Mouse (Mus musculus) midbrain, embryonic 12.5 days (tissue): ENCODE measurements at regions not wholly inside any gene's neighbourhood (a gene's known extent, or its start where the extent isn't known, plus 50 kb on each side); places are given as distances from the start of the nearest gene placed in this dataset.
"Not testable (repeated sequence)": the region's sequence is repeated elsewhere in the genome, so short reads cannot be mapped to it uniquely, and the experiment has no call there.

Experiments
- ATAC-seq: fragments of 200-750 bp; cut with Nextera tagmentation; 2 replicates; pipeline ENCODE4 v1.8.0; 2017; ENCODE audit warnings: low read depth, moderate TSS enrichment, moderate library complexity; ENCODE audit not compliant: low FRiP score
- H3K27ac ChIP-seq: fragments of 300-500 bp; sonication (generic); replicated peaks from 2 replicates; pipeline ENCODE4 v1.5.1; 2016; ENCODE audit warnings: mild to moderate bottlenecking
- H3K27me3 ChIP-seq: fragments of 300-500 bp; sonication (generic); 2 replicates; pipeline ENCODE4 v1.6.1; 2016; ENCODE audit warnings: mild to moderate bottlenecking
- H3K36me3 ChIP-seq: fragments of 300-500 bp; sonication (generic); 2 replicates; pipeline ENCODE4 v1.6.1; 2016
- H3K4me1 ChIP-seq: fragments of 300-500 bp; sonication (generic); 2 replicates; pipeline ENCODE4 v1.6.1; 2016
- H3K4me2 ChIP-seq: fragments of 300-500 bp; sonication (generic); replicated peaks from 2 replicates; pipeline ENCODE4 v1.6.1; 2016; ENCODE audit warnings: mild to moderate bottlenecking, moderate library complexity
- H3K4me3 ChIP-seq: fragments of 300-500 bp; sonication (generic); 2 replicates; pipeline ENCODE4 v1.5.1; 2016; ENCODE audit warnings: mild to moderate bottlenecking
- H3K9ac ChIP-seq: fragments of 300-500 bp; sonication (generic); replicated peaks from 2 replicates; pipeline ENCODE4 v1.6.1; 2016; ENCODE audit warnings: mild to moderate bottlenecking, moderate library complexity
- H3K9me3 ChIP-seq: fragments of 300-500 bp; sonication (generic); 2 replicates; pipeline ENCODE4 v1.6.1; 2016; ENCODE audit warnings: mild to moderate bottlenecking
- whole genome bisulfite sequencing: fragments of 180-500 bp; shearing (Covaris S2); methylation state at CpG from one replicate; pipeline ENCODE4 v1.1.7; 2016; 5-methylcytosine and 5-hydroxymethylcytosine counted together

GRCm38 (mm10) chr9:30597092-30597491, 170.2 kb downstream of the Snx19 start:
- H3K27me3 ChIP-seq, H3K9me3 ChIP-seq, ATAC-seq, H3K4me1 ChIP-seq, H3K4me2 ChIP-seq, H3K36me3 ChIP-seq, H3K9ac ChIP-seq, H3K27ac ChIP-seq, H3K4me3 ChIP-seq: not testable (repeated sequence)
- 81% methylated on average over 6 of the region's 6 CpGs for WGBS

DNA sequence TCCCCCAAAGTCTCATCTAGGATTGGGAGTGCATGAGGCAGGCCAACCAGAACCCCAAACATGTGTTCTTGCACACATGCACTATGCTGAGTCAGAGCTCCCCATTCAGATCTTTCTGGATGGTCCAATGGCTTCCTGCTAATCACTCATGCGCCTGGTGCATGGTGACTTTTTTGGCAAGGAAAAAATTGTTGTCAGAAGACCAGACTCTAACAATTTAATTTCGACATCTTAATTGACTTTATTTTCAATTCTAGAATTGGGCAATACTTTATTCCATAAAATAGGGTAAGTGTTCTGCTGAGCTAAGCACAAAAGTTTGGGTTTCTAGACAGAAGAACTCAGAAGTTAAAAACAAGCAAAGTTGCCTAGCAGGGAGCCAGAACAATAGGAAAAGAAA, 165.7 kb downstream of the Snx19 start:
- Histone ChIP-seq H3K27ac (no peak overlapping the region), H3K36me3 (no peaks in the 10 kb centered on the region), H3K4me3 (no peak overlapping the region), H3K4me2 (no peak overlapping the region), H3K4me1 (peaks cover 3% of the 10 kb centered on the region; the same call in 1 of the 2 replicates), H3K27me3 (no peaks in the 10 kb centered on the region), H3K9ac (no peak overlapping the region), H3K9me3 (no peaks in the 10 kb centered on the region)
- no peak for ATAC-seq
- 81% methylated on average over 2 of the region's 2 CpGs for WGBS

GRCm38 (mm10) chr9:30591246-30591645, 164.3 kb downstream of the Snx19 start:
- H3K36me3 ChIP-seq: no peaks in the 10 kb centered on the region
- no peak overlapping the region for H3K27ac ChIP-seq
- H3K4me2 ChIP-seq: no peak overlapping the region
- no peak for ATAC-seq
- WGBS: 91% methylated on average over 5 of the region's 5 CpGs
- peaks cover 3% of the 10 kb centered on the region; the same call in 1 of the 2 replicates for H3K4me1 ChIP-seq
- no peaks in the 10 kb centered on the region for H3K9me3 ChIP-seq
- no peak overlapping the region for H3K4me3 ChIP-seq
- no peak overlapping the region for H3K9ac ChIP-seq
- no peaks in the 10 kb centered on the region for H3K27me3 ChIP-seq

GRCm38 (mm10) chr9:30590661-30591179, 163.8 kb downstream of the Snx19 start:
- 51% methylated on average over 6 of the region's 6 CpGs for WGBS
- H3K27me3 ChIP-seq: no peaks in the 10 kb centered on the region
- H3K9me3 ChIP-seq: no peaks in the 10 kb centered on the region
- H3K9ac ChIP-seq: no peak overlapping the region
- H3K4me1 ChIP-seq: peaks cover 3% of the 10 kb centered on the region; the same call in 1 of the 2 replicates
- no peak overlapping the region for H3K27ac ChIP-seq
- no peak overlapping the region for H3K4me3 ChIP-seq
- ATAC-seq: no peak
- H3K36me3 ChIP-seq: no peaks in the 10 kb centered on the region
- H3K4me2 ChIP-seq: no peak overlapping the region

- H3K4me3 ChIP-seq: no peak overlapping the region
- no peak overlapping the region for H3K27ac ChIP-seq
- 92% methylated on average over 9 of the region's 9 CpGs for WGBS
- no peaks in the 10 kb centered on the region for H3K4me1 ChIP-seq
- no peak overlapping the region for H3K4me2 ChIP-seq
- no peaks in the 10 kb centered on the region for H3K27me3 ChIP-seq
- no peak for ATAC-seq
- H3K9me3 ChIP-seq: no peaks in the 10 kb centered on the region
- H3K9ac ChIP-seq: no peak overlapping the region
- H3K36me3 ChIP-seq: no peaks in the 10 kb centered on the region
These were observed 154.4 kb downstream of the Snx19 start for GRCm38 (mm10) chr9:30581271-30581821.

DNA sequence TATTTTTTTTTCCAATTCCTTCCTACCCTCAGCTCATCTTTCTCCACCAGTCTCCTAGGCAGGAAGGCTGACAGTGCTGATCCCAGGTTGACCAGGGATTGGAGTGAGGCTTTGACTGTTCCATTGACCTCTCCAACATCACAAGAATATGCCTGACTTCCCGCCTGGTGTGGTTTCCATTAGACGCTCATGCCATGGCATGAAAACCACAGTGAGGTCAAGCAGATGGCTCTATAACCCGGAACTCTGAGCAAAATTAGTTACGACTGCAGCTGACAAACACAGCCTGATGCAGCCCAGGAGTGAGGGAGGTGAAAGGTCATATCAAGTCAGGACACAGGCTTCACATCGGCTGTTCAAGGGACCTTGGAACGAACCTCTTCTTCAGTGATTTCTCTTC, 153.6 kb downstream of the Snx19 start:
- Histone ChIP-seq H3K4me1 (no peaks in the 10 kb centered on the region), H3K27ac (no peak overlapping the region), H3K9ac (no peak overlapping the region), H3K9me3 (no peaks in the 10 kb centered on the region), H3K36me3 (no peaks in the 10 kb centered on the region), H3K4me3 (no peak overlapping the region), H3K27me3 (no peaks in the 10 kb centered on the region), H3K4me2 (no peak overlapping the region)
- 75% methylated on average over 6 of the region's 6 CpGs for WGBS
- no peak for ATAC-seq

- Histone ChIP-seq H3K4me2 (no peak overlapping the region), H3K4me3 (no peak overlapping the region), H3K9me3 (no peaks in the 10 kb centered on the region), H3K9ac (no peak overlapping the region), H3K4me1 (peaks cover 6% of the 10 kb centered on the region; the same call in 1 of the 2 replicates), H3K27me3 (no peaks in the 10 kb centered on the region), H3K27ac (no peak overlapping the region), H3K36me3 (no peaks in the 10 kb centered on the region)
- 87% methylated on average over 3 of the region's 3 CpGs for WGBS
- no peak for ATAC-seq
These were observed 151.3 kb downstream of the Snx19 start for GRCm38 (mm10) chr9:30578213-30578612.

- no peaks in the 10 kb centered on the region for H3K9me3 ChIP-seq
- 0 out of 2 replicates have a peak, but pooled peaks cover 3% of the 10 kb centered on the region for H3K27me3 ChIP-seq
- no peaks in the 10 kb centered on the region for H3K36me3 ChIP-seq
- no peak overlapping the region for H3K4me3 ChIP-seq
- no peak for ATAC-seq
- 87% methylated on average over 4 of the region's 4 CpGs for WGBS
- H3K9ac ChIP-seq: no peak overlapping the region
- no peak overlapping the region for H3K27ac ChIP-seq
- H3K4me2 ChIP-seq: no peak overlapping the region
- peaks cover 8% of the 10 kb centered on the region; the same call in 1 of the 2 replicates for H3K4me1 ChIP-seq
These were observed 150.3 kb downstream of the Snx19 start for GRCm38 (mm10) chr9:30577243-30577642.

DNA sequence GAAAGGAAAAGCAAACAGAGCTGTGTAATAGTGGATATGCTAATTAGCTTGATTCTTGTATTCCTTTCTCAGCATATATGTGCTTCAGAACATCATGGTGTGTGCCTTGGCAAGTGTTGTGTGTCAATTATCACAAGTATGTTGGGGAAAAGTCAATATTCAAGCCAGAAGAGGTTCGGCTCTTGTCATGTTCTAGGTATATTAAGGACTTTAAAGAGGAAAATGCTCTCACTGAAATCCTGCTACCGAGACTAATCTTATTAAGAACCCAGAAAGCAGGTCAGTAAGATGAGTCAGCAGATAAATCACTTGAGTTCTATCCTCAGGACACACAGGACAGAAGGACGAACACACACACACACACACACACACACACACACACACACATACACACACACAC, 148.6 kb downstream of the Snx19 start:
- Histone ChIP-seq H3K4me2 (no peak overlapping the region), H3K4me3 (no peak overlapping the region), H3K27ac (no peak overlapping the region), H3K27me3 (0 out of 2 replicates have a peak, but pooled peaks cover 3% of the 10 kb centered on the region), H3K36me3 (no peaks in the 10 kb centered on the region), H3K9ac (no peak overlapping the region), H3K9me3 (no peaks in the 10 kb centered on the region), H3K4me1 (peaks cover 15% of the 10 kb centered on the region; the same call in 1 of the 2 replicates)
- ATAC-seq: no peak
- WGBS: 45% methylated on average over 3 of the region's 3 CpGs

DNA sequence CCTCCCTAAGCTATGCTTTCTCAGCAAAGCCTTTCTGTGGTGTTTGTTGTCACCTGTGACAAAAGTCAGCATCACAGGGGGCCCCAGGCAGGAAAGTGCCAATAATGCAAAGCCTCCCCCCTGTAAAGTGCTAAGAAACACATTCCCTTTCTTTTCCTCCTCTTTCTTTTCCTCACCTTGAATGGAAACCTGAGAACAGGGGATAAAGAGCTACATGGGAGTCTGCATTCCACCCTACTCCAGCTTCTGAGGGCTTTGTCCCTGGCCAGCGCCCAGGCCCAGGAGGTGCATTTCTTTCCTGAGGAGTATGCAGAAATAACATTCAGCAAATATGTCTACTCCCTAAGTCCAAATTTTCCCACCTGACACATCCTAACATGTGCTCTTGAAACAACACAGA, 146.4 kb downstream of the Snx19 start:
- WGBS: 10% methylated on average over 1 of the region's 1 CpGs

DNA sequence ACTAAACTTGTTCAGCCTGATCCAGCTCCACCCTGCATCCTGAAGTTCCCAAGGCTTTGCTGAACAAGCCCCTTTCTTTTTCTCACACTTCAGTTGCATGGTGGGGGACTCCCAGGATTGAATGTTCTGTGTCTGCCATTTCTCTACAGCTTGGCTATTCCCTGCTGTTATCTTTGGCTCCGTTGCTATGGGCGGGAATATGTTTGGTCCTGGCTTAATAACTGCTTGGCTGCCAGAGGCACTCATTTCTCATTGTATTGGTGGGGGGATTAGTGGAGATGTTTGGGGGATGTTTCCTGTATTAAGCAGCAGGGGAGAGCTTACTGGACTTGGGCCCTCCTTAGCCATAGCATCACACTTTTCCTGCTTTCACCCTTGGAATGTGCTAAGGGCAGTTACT, 144.1 kb downstream of the Snx19 start:
- no peak for ATAC-seq
- Histone ChIP-seq H3K9ac (no peak overlapping the region), H3K4me2 (no peak overlapping the region), H3K27ac (no peak overlapping the region), H3K27me3 (0 out of 2 replicates have a peak, but pooled peaks cover 3% of the 10 kb centered on the region), H3K36me3 (no peaks in the 10 kb centered on the region), H3K9me3 (no peaks in the 10 kb centered on the region), H3K4me3 (no peak overlapping the region), H3K4me1 (peaks cover 15% of the 10 kb centered on the region; the same call in 1 of the 2 replicates)
- WGBS: 10% methylated on average over 2 of the region's 2 CpGs

More for the DNA sequence above, 146.4 kb downstream of the Snx19 start:
- no peak overlapping the region for H3K27ac ChIP-seq
- no peak overlapping the region for H3K4me3 ChIP-seq
- no peaks in the 10 kb centered on the region for H3K36me3 ChIP-seq
- no peaks in the 10 kb centered on the region for H3K9me3 ChIP-seq
- 0 out of 2 replicates have a peak, but pooled peaks cover 3% of the 10 kb centered on the region for H3K27me3 ChIP-seq
- H3K9ac ChIP-seq: no peak overlapping the region
- ATAC-seq: no peak
- peaks cover 15% of the 10 kb centered on the region; the same call in 1 of the 2 replicates for H3K4me1 ChIP-seq
- no peak overlapping the region for H3K4me2 ChIP-seq

DNA sequence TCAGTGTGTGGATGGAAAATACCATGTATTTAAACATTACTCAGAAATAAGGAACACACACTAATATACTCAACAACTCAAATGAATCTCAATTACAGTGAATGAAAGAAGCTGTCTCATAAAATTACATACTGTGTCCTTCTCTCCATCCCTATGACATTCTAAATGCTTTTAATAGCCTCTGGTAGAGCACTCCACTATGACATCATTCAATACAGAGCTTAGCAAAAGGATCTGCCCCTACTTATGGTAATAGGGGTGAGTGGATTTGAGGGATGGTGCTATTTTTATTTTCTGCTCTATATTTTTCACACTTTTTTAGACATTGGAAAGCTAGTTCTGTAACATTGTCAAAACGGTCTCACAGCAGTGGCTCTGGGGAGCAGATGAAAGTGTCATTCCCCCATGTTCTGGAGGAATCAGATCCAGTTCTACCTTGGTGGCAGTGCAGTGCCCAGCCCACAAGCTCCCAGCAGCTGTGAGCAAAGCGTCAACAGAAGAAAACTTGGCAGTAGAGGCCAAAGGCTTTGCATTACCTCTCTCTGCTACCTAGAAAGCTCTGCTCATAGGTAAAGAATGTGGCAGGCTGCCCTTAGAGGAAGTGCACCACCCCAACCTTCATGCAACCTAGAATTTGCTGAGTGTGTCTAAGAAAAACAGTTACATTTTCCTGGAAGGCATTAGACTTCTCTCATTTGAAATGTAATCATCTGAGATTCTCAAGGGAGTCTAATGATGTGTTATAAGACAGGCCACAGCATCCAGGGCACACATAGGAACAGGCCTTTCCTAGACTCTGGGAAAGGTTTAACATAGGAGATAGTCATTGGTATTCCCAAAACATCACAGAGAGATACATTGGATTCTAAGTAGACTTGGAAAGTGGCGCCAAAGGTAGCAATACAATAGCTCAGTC, 138.1 kb downstream of the Snx19 start:
- no peaks in the 10 kb centered on the region for H3K36me3 ChIP-seq
- H3K4me3 ChIP-seq: no peak overlapping the region
- H3K4me2 ChIP-seq: no peak overlapping the region
- no peak for ATAC-seq
- H3K4me1 ChIP-seq: no peaks in the 10 kb centered on the region
- WGBS: 90% methylated on average over 3 of the region's 3 CpGs
- H3K27ac ChIP-seq: no peak overlapping the region
- no peaks in the 10 kb centered on the region for H3K9me3 ChIP-seq
- H3K9ac ChIP-seq: no peak overlapping the region
- H3K27me3 ChIP-seq: no peaks in the 10 kb centered on the region
